Mouse (Mus musculus) T-helper 2 cell (primary cell): ENCODE results near the gene Cacna1a.

Experiments used
- in situ Hi-C: fragments of 300-600 bp; cut with MboI, MseI; formaldehyde crosslinking; loops from one replicate; pipeline ENCODE4 v1.15.1; 2025; ENCODE audit warnings: high pct_unique_total_duplicates

The Cacna1a gene

GRCm38 (mm10) chr8:84533341-84533740 is 145.1 kb downstream of the Cacna1a start:
- in situ Hi-C loops: no loop called here

GRCm38 (mm10) chr8:84536917-84537316 is 148.7 kb downstream of the Cacna1a start:
- in situ Hi-C loops: no loop called here

- in situ Hi-C loops: no loop called here
These were observed 151.1 kb downstream of the Cacna1a start for GRCm38 (mm10) chr8:84539376-84539775.

- in situ Hi-C loops: no loop called here
These were observed 154.2 kb downstream of the Cacna1a start for GRCm38 (mm10) chr8:84542481-84542880.

- in situ Hi-C loops: no loop called here
These were observed 157.3 kb downstream of the Cacna1a start for GRCm38 (mm10) chr8:84545522-84545921.

GRCm38 (mm10) chr8:84552457-84552856 is 164.2 kb downstream of the Cacna1a start:
- in situ Hi-C loops: no loop called here

GRCm38 (mm10) chr8:84553106-84553505 is 164.9 kb downstream of the Cacna1a start:
- in situ Hi-C loops: no loop called here

GRCm38 (mm10) chr8:84553617-84554016 is 165.4 kb downstream of the Cacna1a start:
- in situ Hi-C loops: no loop called here

- in situ Hi-C loops: no loop called here
These were observed 166.2 kb downstream of the Cacna1a start for GRCm38 (mm10) chr8:84554301-84555027.

- in situ Hi-C loops: no loop called here
These were observed 167.0 kb downstream of the Cacna1a start for GRCm38 (mm10) chr8:84555269-84555668.

- in situ Hi-C loops: no loop called here
These were observed 169.7 kb downstream of the Cacna1a start for GRCm38 (mm10) chr8:84557936-84558335.

GRCm38 (mm10) chr8:84559121-84559604 is 170.9 kb downstream of the Cacna1a start:
- in situ Hi-C loops: no loop called here

GRCm38 (mm10) chr8:84561698-84562097 is 173.5 kb downstream of the Cacna1a start:
- in situ Hi-C loops: no loop called here

- in situ Hi-C loops: no loop called here
These were observed 175.8 kb downstream of the Cacna1a start for GRCm38 (mm10) chr8:84564042-84564441.

GRCm38 (mm10) chr8:84565577-84566360 is 177.5 kb downstream of the Cacna1a start:
- in situ Hi-C loops: no loop called here

- in situ Hi-C loops: no loop called here
These were observed 178.7 kb downstream of the Cacna1a start for GRCm38 (mm10) chr8:84566816-84567413.

GRCm38 (mm10) chr8:84567541-84567940 is 179.3 kb downstream of the Cacna1a start:
- in situ Hi-C loops: no loop called here

- in situ Hi-C loops: no loop called here
These were observed 180.5 kb downstream of the Cacna1a start for GRCm38 (mm10) chr8:84568737-84569136.

- in situ Hi-C loops: no loop called here
These were observed 181.9 kb downstream of the Cacna1a start for GRCm38 (mm10) chr8:84569921-84570673.

GRCm38 (mm10) chr8:84577432-84577831 is 189.2 kb downstream of the Cacna1a start:
- in situ Hi-C loops: no loop called here

- in situ Hi-C loops: no loop called here
These were observed 191.4 kb downstream of the Cacna1a start for GRCm38 (mm10) chr8:84579595-84579994.

- in situ Hi-C loops: no loop called here
These were observed 197.1 kb downstream of the Cacna1a start for GRCm38 (mm10) chr8:84585311-84585710.
